19 mouse cellular contexts compared by ENCODE assay signal in genomic region chr11:35327899-35328298, GRCm38 (mm10).
DNase-seq lines count a peak whose midpoint lies in the region; ATAC-seq and TF ChIP-seq lines count a peak whose summit lies in the region.
"Had no signal": no experiment of that assay in that cellular context is flagged by ENCODE, and none has a peak within 500 bp of the region (broad histone marks: within the 10 kb centered on the region; RNA-seq: fewer than 3 reads in every experiment).

No protein-coding gene starts in this region.

- no peak overlapping the region for H3K4me3 ChIP-seq in heart, adult 2 months
- H3K4me3 ChIP-seq in lung, postnatal 0 days (ENCODE audit: low read depth, low read length), result no peak overlapping the region
- H3K4me3 ChIP-seq in thymus, adult 2 months (ENCODE audit: control insufficient read depth, insufficient read depth, low read length), result no peak overlapping the region
- H3K4me3 ChIP-seq: embryonic facial prominence, embryonic 15.5 days; gastrocnemius, adult 2 months; layer of hippocampus, adult 2 months; liver, embryonic 13.5 days; lung, embryonic 15.5 days; midbrain, embryonic 12.5 days; stomach, embryonic 15.5 days had no signal

- no peaks in the 10 kb centered on the region for H3K79me2 ChIP-seq in heart, adult 2 months (replicated peaks; ENCODE audit: control insufficient read depth, insufficient read depth, low read length)

- no peaks in the 10 kb centered on the region for H3K27me3 ChIP-seq in heart, adult 2 months (ENCODE audit: control insufficient read depth, insufficient read depth, low read length)
- no peaks in the 10 kb centered on the region for H3K27me3 ChIP-seq in lung, postnatal 0 days (replicated peaks; ENCODE audit: insufficient read depth, low read length)
- no peaks in the 10 kb centered on the region for H3K27me3 ChIP-seq in thymus, adult 2 months (ENCODE audit: control insufficient read depth, insufficient read depth, low read length)
- H3K27me3 ChIP-seq: embryonic facial prominence, embryonic 15.5 days; liver, embryonic 13.5 days; lung, embryonic 15.5 days; stomach, embryonic 15.5 days had no signal

- no peaks in the 10 kb centered on the region for H3K9me3 ChIP-seq in lung, postnatal 0 days (ENCODE audit: low read length)
- H3K9me3 ChIP-seq: embryonic facial prominence, embryonic 15.5 days; liver, embryonic 13.5 days; lung, embryonic 15.5 days; midbrain, embryonic 12.5 days; stomach, embryonic 15.5 days had no signal

- no peak overlapping the region for H3K27ac ChIP-seq in heart, adult 2 months
- no peak overlapping the region for H3K27ac ChIP-seq in lung, postnatal 0 days (ENCODE audit: low read length)
- peak overlapping the region; percentile 16 for H3K27ac ChIP-seq in thymus, adult 2 months (ENCODE audit: control insufficient read depth, insufficient read depth, low read length)
- H3K27ac ChIP-seq: embryonic facial prominence, embryonic 15.5 days; gastrocnemius, adult 2 months; liver, embryonic 13.5 days; lung, embryonic 15.5 days; midbrain, embryonic 12.5 days; stomach, embryonic 15.5 days had no signal

- no peak for ATAC-seq in lung, postnatal 0 days

- no peaks in the 10 kb centered on the region for H3K36me3 ChIP-seq in heart, adult 2 months (ENCODE audit: control insufficient read depth, insufficient read depth, low read length)
- H3K36me3 ChIP-seq in lung, postnatal 0 days (ENCODE audit: insufficient read depth, low read length), result no peaks in the 10 kb centered on the region
- no peaks in the 10 kb centered on the region for H3K36me3 ChIP-seq in thymus, adult 2 months (ENCODE audit: control insufficient read depth, insufficient read depth, low read length)
- H3K36me3 ChIP-seq: embryonic facial prominence, embryonic 15.5 days; liver, embryonic 13.5 days; lung, embryonic 15.5 days; midbrain, embryonic 12.5 days; stomach, embryonic 15.5 days had no signal

- 68% methylated on average over 1 of the region's 1 CpGs for WGBS in heart, adult 2 months
- WGBS in lung, postnatal 0 days, result 75% methylated on average over 1 of the region's 1 CpGs
- 93% methylated on average over 1 of the region's 1 CpGs for WGBS in thymus, adult 2 months

- no peak for TF ChIP-seq EP300 in heart, adult 2 months (IDR thresholded peaks at IDR 0.05; ENCODE audit: insufficient read depth, low read depth, low read length)
- no peak for TF ChIP-seq EP300 in lung, postnatal 0 days (IDR thresholded peaks at IDR 0.05)

- peak; percentile 32 for TF ChIP-seq CTCF in heart, adult 2 months (IDR thresholded peaks at IDR 0.05)
- TF ChIP-seq CTCF in lung, postnatal 0 days (IDR thresholded peaks at IDR 0.05), result peak; percentile 18; the same call in 1 of the 2 replicates
- TF ChIP-seq CTCF in thymus, adult 2 months (IDR thresholded peaks at IDR 0.05; ENCODE audit: borderline replicate concordance, control insufficient read depth, extremely low read depth, insufficient read depth, low read length, poor library complexity), result no peak

- no peak for TF ChIP-seq POLR2A in heart, adult 2 months (IDR thresholded peaks at IDR 0.05; ENCODE audit: insufficient read depth, low read depth, low read length)
- no peak for TF ChIP-seq POLR2A in thymus, adult 2 months (IDR thresholded peaks at IDR 0.05; ENCODE audit: control insufficient read depth, extremely low read depth, insufficient read depth, low read length, poor library complexity)

- no peaks in the 10 kb centered on the region for H3K4me1 ChIP-seq in heart, adult 2 months (ENCODE audit: control insufficient read depth, insufficient read depth, low read length)
- H3K4me1 ChIP-seq in lung, postnatal 0 days (ENCODE audit: insufficient read depth, low read depth, low read length), result no peaks in the 10 kb centered on the region
- H3K4me1 ChIP-seq in thymus, adult 2 months (replicated peaks; ENCODE audit: control insufficient read depth, insufficient read depth, low read length), result peaks cover 37% of the 10 kb centered on the region
- H3K4me1 ChIP-seq: liver, embryonic 13.5 days; lung, embryonic 15.5 days; stomach, embryonic 15.5 days had no signal

- intact Hi-C loops in heart, adult 2 months (cut with DNase I), result no loop called here

- DNase-seq in heart, adult 2 months, result no peak
- DNase-seq in heart, adult 18-20 months, result no peak
- DNase-seq in lung, postnatal 0 days (ENCODE audit: low spot score), result peak; percentile 27
- DNase-seq in lung, postnatal 14 days, result no peak
- DNase-seq in thymus, adult 2 months, result no peak
- DNase-seq in thymus, postnatal 25 days, result no peak
- peak; percentile 10 for DNase-seq in naive thymus-derived CD4-positive, alpha-beta T cell, adult 2 months (ENCODE audit: low read depth)
- no peak for DNase-seq in frontal cortex, postnatal 25 days (ENCODE audit: low spot score in 2 of 2)
- DNase-seq: adrenal gland, adult 8-10 months; cerebellum, adult 9-10 months; gastrocnemius, adult 2 months; kidney, adult 2 months; kidney, postnatal 10 days; liver, embryonic 13.5 days had no signal

- no peak overlapping the region for H3K9ac ChIP-seq in heart, adult 2 months (ENCODE audit: low read depth, low read length)
- no peak overlapping the region for H3K9ac ChIP-seq in lung, postnatal 0 days (replicated peaks; ENCODE audit: low read depth)
- H3K9ac ChIP-seq: embryonic facial prominence, embryonic 15.5 days; liver, embryonic 13.5 days; lung, embryonic 15.5 days; midbrain, embryonic 12.5 days; stomach, embryonic 15.5 days had no signal

- no peak overlapping the region for H3K4me2 ChIP-seq in lung, postnatal 0 days (replicated peaks; ENCODE audit: low read depth, low read length)
- H3K4me2 ChIP-seq: embryonic facial prominence, embryonic 15.5 days; liver, embryonic 13.5 days; lung, embryonic 15.5 days; midbrain, embryonic 12.5 days; stomach, embryonic 15.5 days had no signal

Comparison
In these comparisons a context has a peak if more than half of its experiments do, and no peak if none do; other contexts are left out.
1. DNase-seq: peak in lung, postnatal 0 days (single experiment) and naive thymus-derived CD4-positive, alpha-beta T cell, adult 2 months (single experiment); none in heart, adult 2 months (0 of 2), heart, adult 18-20 months (0 of 2), lung, postnatal 14 days (single experiment), thymus, adult 2 months (single experiment), thymus, postnatal 25 days (single experiment) and frontal cortex, postnatal 25 days (0 of 2).